Mouse (Mus musculus) E14TG2a.4 (cell line): ENCODE measurements around the gene Kidins220.

ENCODE experiments used
- CTCF ChIP-seq: conservative IDR thresholded peaks from 2 replicates; pipeline ENCODE4 v1.5.1; 2014; ENCODE audit warnings: low read length
- NANOG ChIP-seq: IDR thresholded peaks from 2 replicates; pipeline ENCODE4 v1.6.1; 2014; ENCODE audit warnings: borderline replicate concordance, low read length, mixed read lengths
- POU5F1 ChIP-seq: IDR thresholded peaks from 2 replicates; pipeline ENCODE4 v1.6.1; 2014; ENCODE audit warnings: low read length, borderline replicate concordance

- no peak for TF ChIP-seq CTCF
- TF ChIP-seq NANOG = no peak
- no peak for TF ChIP-seq POU5F1
Measured at GRCm38 (mm10) chr12:25109971-25110681, 135.4 kb downstream of the Kidins220 start.
